Mouse (Mus musculus): ENCODE data around the gene Yipf6. TPM values are rescaled to one million over a fixed set of nuclear protein-coding genes. Genes with fewer than 3 reads are reported as not detected.

Gene Yipf6
- total and polyA plus RNA-seq, 3 experiments: 17.3 to 30.2 (median 20.7) TPM

GRCm38 (mm10) chrX:98958287-98958686, 22.2 kb downstream of the Yipf6 start:
- DNase-seq (ENCODE audit: extremely low read depth): no peak
- no peak overlapping the region for H3K9ac ChIP-seq (ENCODE audit: insufficient read depth, low read depth)

GRCm38 (mm10) chrX:98959050-98959449, 22.9 kb downstream of the Yipf6 start:
- Histone ChIP-seq H3K27me3 (replicated peaks) (no peaks in the 10 kb centered on the region), H3K4me2 (ENCODE audit: insufficient read depth, low read depth, poor library complexity, severe bottlenecking) (no peak overlapping the region), H3K4me1 (ENCODE audit: control insufficient read depth in 1 of 2, insufficient read depth in 2 of 2) (no peaks in the 10 kb centered on the region), H3K79me2 (replicated peaks; ENCODE audit: control insufficient read depth, extremely low read depth, insufficient read depth, poor library complexity, severe bottlenecking) (no peaks in the 10 kb centered on the region), H3K9me3 (replicated peaks; ENCODE audit: low read length) (no peaks in the 10 kb centered on the region), H3K36me3 (replicated peaks in 1 of 2; ENCODE audit: control insufficient read depth in 1 of 2, insufficient read depth in 1 of 2, low read length in 1 of 2) (no peaks in the 10 kb centered on the region), H3K9ac (ENCODE audit: insufficient read depth, low read depth) (no peak overlapping the region), H3K27ac (ENCODE audit: insufficient read depth, low read depth) (no peak overlapping the region), H3K4me3 (replicated peaks in 1 of 3; ENCODE audit: low read depth in 2 of 3, low read length in 2 of 3, poor library complexity in 1 of 3) (no peak overlapping the region)
- in situ Hi-C loops (cut with MboI; ENCODE audit: low pct_ligation_motif_present, low pct_unique_long_range_greater_than_20kb, low sequenced_read_pairs) (no loop called here), dilution Hi-C loops (cut with MboI; ENCODE audit: extremely low pct_ligation_motif_present, extremely low pct_unique_long_range_greater_than_20kb, low sequenced_read_pairs) (no loop called here)
- no peak for DNase-seq (ENCODE audit: extremely low read depth)
- no peak for TF ChIP-seq TCF12 (IDR thresholded peaks at IDR 0.05; ENCODE audit: low read depth, low read length)
- no peak for TF ChIP-seq CHD2 (IDR thresholded peaks at IDR 0.05; ENCODE audit: low read length)
- TF ChIP-seq RAD21 (IDR thresholded peaks at IDR 0.05; ENCODE audit: low read depth, low read length): no peak
- no peak for TF ChIP-seq USF1 (IDR thresholded peaks at IDR 0.05; ENCODE audit: low read depth, low read length)
- TF ChIP-seq ZKSCAN1 (IDR thresholded peaks at IDR 0.05; ENCODE audit: borderline replicate concordance, low read depth, low read length): no peak
- no peak for TF ChIP-seq USF2 (conservative IDR thresholded peaks at IDR 0.05; ENCODE audit: low read depth, low read length)
- no peak for TF ChIP-seq MAX (IDR thresholded peaks at IDR 0.05; ENCODE audit: low read length)
- TF ChIP-seq CHD1 (IDR thresholded peaks at IDR 0.05; ENCODE audit: low read depth, low read length): no peak
- no peak for TF ChIP-seq MEF2A (IDR thresholded peaks at IDR 0.05; ENCODE audit: borderline replicate concordance, low read depth, low read length)
- TF ChIP-seq ZC3H11A (IDR thresholded peaks at IDR 0.05; ENCODE audit: low read depth, low read length): no peak
- no peak for TF ChIP-seq MAFK (IDR thresholded peaks at IDR 0.05; ENCODE audit: insufficient replicate concordance, low read length)
- no peak for TF ChIP-seq MXI1 (IDR thresholded peaks at IDR 0.05; ENCODE audit: low read depth, low read length)
- TF ChIP-seq NRF1 (IDR thresholded peaks at IDR 0.05; ENCODE audit: low read depth, low read length): no peak
- no peak for TF ChIP-seq POLR2AphosphoS2 (IDR thresholded peaks at IDR 0.05; ENCODE audit: low read depth, low read length)
- TF ChIP-seq POLR2A (IDR thresholded peaks at IDR 0.05; ENCODE audit: low read depth, low read length): no peak
- TF ChIP-seq HCFC1 (IDR thresholded peaks at IDR 0.05; ENCODE audit: low read depth, low read length): no peak

More at GRCm38 (mm10) chrX:98958287-98958686, 22.2 kb downstream of the Yipf6 start:
- Histone ChIP-seq H3K4me2 (ENCODE audit: insufficient read depth, low read depth, poor library complexity, severe bottlenecking) (no peak overlapping the region), H3K4me3 (replicated peaks in 1 of 3; ENCODE audit: low read depth in 2 of 3, low read length in 2 of 3, poor library complexity in 1 of 3) (no peak overlapping the region), H3K9me3 (replicated peaks; ENCODE audit: low read length) (no peaks in the 10 kb centered on the region), H3K79me2 (replicated peaks; ENCODE audit: control insufficient read depth, extremely low read depth, insufficient read depth, poor library complexity, severe bottlenecking) (no peaks in the 10 kb centered on the region), H3K27me3 (replicated peaks) (no peaks in the 10 kb centered on the region), H3K27ac (ENCODE audit: insufficient read depth, low read depth) (no peak overlapping the region), H3K36me3 (replicated peaks in 1 of 2; ENCODE audit: control insufficient read depth in 1 of 2, insufficient read depth in 1 of 2, low read length in 1 of 2) (no peaks in the 10 kb centered on the region), H3K4me1 (ENCODE audit: control insufficient read depth in 1 of 2, insufficient read depth in 2 of 2) (no peaks in the 10 kb centered on the region)
- in situ Hi-C loops (cut with MboI; ENCODE audit: low pct_ligation_motif_present, low pct_unique_long_range_greater_than_20kb, low sequenced_read_pairs) (no loop called here), dilution Hi-C loops (cut with MboI; ENCODE audit: extremely low pct_ligation_motif_present, extremely low pct_unique_long_range_greater_than_20kb, low sequenced_read_pairs) (no loop called here)
- no peak for TF ChIP-seq ZNF384 (IDR thresholded peaks at IDR 0.05; ENCODE audit: low read depth, low read length)
- no peak for TF ChIP-seq HCFC1 (IDR thresholded peaks at IDR 0.05; ENCODE audit: low read depth, low read length)
- no peak for TF ChIP-seq PAX5 (IDR thresholded peaks at IDR 0.05; ENCODE audit: low read length)
- TF ChIP-seq KAT2A (IDR thresholded peaks at IDR 0.05; ENCODE audit: insufficient replicate concordance, low read length): no peak
- no peak for TF ChIP-seq MAZ (IDR thresholded peaks at IDR 0.05; ENCODE audit: low read depth, low read length)
- no peak for TF ChIP-seq ZMIZ1 (IDR thresholded peaks at IDR 0.05; ENCODE audit: low read depth, low read length)
- no peak for TF ChIP-seq ZKSCAN1 (IDR thresholded peaks at IDR 0.05; ENCODE audit: borderline replicate concordance, low read depth, low read length)
- no peak for TF ChIP-seq NRF1 (IDR thresholded peaks at IDR 0.05; ENCODE audit: low read depth, low read length)
- TF ChIP-seq MYC (IDR thresholded peaks at IDR 0.05; ENCODE audit: low read depth, low read length): no peak
- TF ChIP-seq ETS1 (conservative IDR thresholded peaks at IDR 0.05; ENCODE audit: low read depth, low read length): no peak
- no peak for TF ChIP-seq MXI1 (IDR thresholded peaks at IDR 0.05; ENCODE audit: low read depth, low read length)
- no peak for TF ChIP-seq RAD21 (IDR thresholded peaks at IDR 0.05; ENCODE audit: low read depth, low read length)
- TF ChIP-seq JUND (conservative IDR thresholded peaks at IDR 0.05; ENCODE audit: low read depth, low read length): no peak
- TF ChIP-seq MEF2A (IDR thresholded peaks at IDR 0.05; ENCODE audit: borderline replicate concordance, low read depth, low read length): no peak
- no peak for TF ChIP-seq ZC3H11A (IDR thresholded peaks at IDR 0.05; ENCODE audit: low read depth, low read length)

All from CH12.LX (cell line).